Mouse (Mus musculus) CD4-positive, CD25-positive, alpha-beta regulatory T cell, adult 4 months (primary cell): Measurements from ENCODE around the gene Ell3. TPM values are rescaled to one million over a fixed set of nuclear protein-coding genes. Genes with fewer than 3 reads are reported as not detected.

Source experiments
- polyA plus RNA-seq, 2 experiments: library from polyadenylated mRNA; unstranded; fragments of 100-300 nt; shearing (Covaris generic); gene quantifications; one replicate each; pipeline ENCODE4 v1.2.1; 2017

The Ell3 gene
- polyA plus RNA-seq, 2 experiments from 2014 or later = 1.6 to 1.7 TPM

Other genes starting within 250 kb of the Ell3 start
- gene Trp53bp1, start 172.9 kb downstream of the Ell3 start, polyA plus RNA-seq = 10 to 100 TPM; 31.6 to 38.7 TPM
- gene Map1a, start 154.7 kb downstream of the Ell3 start, polyA plus RNA-seq = under 1 TPM; 0.03 to 0.09 TPM
- gene Ppip5k1, start 88.9 kb downstream of the Ell3 start, polyA plus RNA-seq = 1 to 10 TPM; 6.8 to 9.5 TPM
- not detected for gene Ckmt1, start 86.6 kb downstream of the Ell3 start, polyA plus RNA-seq
- under 1 TPM; 0.10 to 0.35 TPM for gene Strc, start 57.1 kb downstream of the Ell3 start, polyA plus RNA-seq
- gene Pdia3, start 30.5 kb downstream of the Ell3 start, polyA plus RNA-seq = 100 to 1,000 TPM; 665 to 860 TPM
- gene Catsper2, start 30.5 kb downstream of the Ell3 start, polyA plus RNA-seq = 1 to 10 TPM; 2.3 to 3.4 TPM
- gene Serf2, start 4.9 kb upstream of the Ell3 start, polyA plus RNA-seq = 100 to 1,000 TPM; 677 to 841 TPM
- gene Hypk, start 9.0 kb upstream of the Ell3 start, polyA plus RNA-seq = 100 to 1,000 TPM; 114 to 126 TPM
- gene Serinc4, start 12.5 kb upstream of the Ell3 start, polyA plus RNA-seq = under 1 TPM in 1 of 2 experiments, not detected in 1; 0.33 TPM
- gene Mfap1b, start 29.8 kb upstream of the Ell3 start, polyA plus RNA-seq = 10 to 100 TPM; 88.2 to 89.2 TPM
- 10 to 100 TPM; 28.6 to 43.0 TPM for gene Mfap1a, start 62.4 kb upstream of the Ell3 start, polyA plus RNA-seq
- gene Wdr76, start 62.4 kb upstream of the Ell3 start, polyA plus RNA-seq = 10 to 100 TPM in 1 of 2 experiments, 1 to 10 TPM in 1; 7.2 to 11.2 TPM